Mouse (Mus musculus): ENCODE results near the gene Aifm3.

DNA sequence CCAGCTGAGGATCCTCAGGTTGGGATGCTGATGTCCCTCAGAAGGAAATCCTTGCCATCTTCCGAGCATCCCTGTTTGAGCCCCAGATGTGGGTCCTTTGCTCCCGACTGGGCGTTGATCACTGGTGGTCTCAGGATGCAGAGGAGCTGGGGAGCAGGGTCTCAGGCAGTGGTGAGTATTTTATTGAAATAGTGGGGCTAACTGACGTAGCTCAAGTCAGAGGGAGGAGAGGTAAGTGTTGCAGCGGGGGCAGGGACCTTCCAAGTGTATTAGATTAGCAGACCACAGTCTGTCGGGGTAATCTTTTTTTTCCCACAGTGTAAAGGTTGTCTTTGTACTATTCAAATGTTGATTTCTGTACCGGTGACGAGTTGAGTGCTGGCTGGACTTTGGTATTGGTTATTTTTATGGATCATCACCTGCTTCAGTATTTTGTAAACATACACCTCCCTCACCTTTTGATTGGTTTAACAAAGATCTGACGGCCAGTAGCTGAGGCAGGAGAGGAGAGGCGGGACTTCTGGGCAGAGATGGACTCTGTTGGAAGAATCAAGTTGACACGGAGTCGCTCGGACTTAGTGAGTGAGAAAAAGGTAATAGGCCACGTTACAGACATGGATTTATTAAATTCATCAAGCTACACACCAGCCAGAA lies 43.4 kb downstream of the Aifm3 start:
- TF ChIP-seq POLR2A (IDR thresholded peaks at IDR 0.05; ENCODE audit: control insufficient read depth, low read depth, low read length), result no peak
- no peak for TF ChIP-seq CTCF (IDR thresholded peaks at IDR 0.05; ENCODE audit: control insufficient read depth, insufficient read depth, insufficient replicate concordance, low read depth, low read length)
